ENCODE assay signal across 8 mouse cellular contexts in genomic region chr6:89235416-89236075, GRCm38 (mm10).
DNase-seq lines count a peak whose midpoint lies in the region; ATAC-seq lines count a peak whose summit lies in the region.

No protein-coding gene starts in this region.

- no peaks in the 10 kb centered on the region for H3K9me3 ChIP-seq in embryonic facial prominence, embryonic 13.5 days
- no peaks in the 10 kb centered on the region for H3K9me3 ChIP-seq in intestine, embryonic 15.5 days
- no peaks in the 10 kb centered on the region for H3K9me3 ChIP-seq in neural tube, embryonic 13.5 days

- peak overlapping the region; percentile 14 for H3K4me3 ChIP-seq in embryonic facial prominence, embryonic 13.5 days
- no peak overlapping the region for H3K4me3 ChIP-seq in intestine, embryonic 15.5 days (replicated peaks)
- no peak overlapping the region for H3K4me3 ChIP-seq in neural tube, embryonic 13.5 days

- H3K4me2 ChIP-seq in embryonic facial prominence, embryonic 13.5 days, result peak overlapping the region; percentile 52
- peak overlapping the region; percentile 43 for H3K4me2 ChIP-seq in intestine, embryonic 15.5 days (replicated peaks)
- H3K4me2 ChIP-seq in neural tube, embryonic 13.5 days, result peak overlapping the region; percentile 48

- intact Hi-C loops in heart, postnatal 14 days (cut with DNase I), result loop anchor here (5.0 kb wide), 1 partner anchor 298 kb away; no protein-coding TSS in a partner anchor

- peak overlapping the region; percentile 54; the same call in 1 of the 2 replicates for H3K9ac ChIP-seq in embryonic facial prominence, embryonic 13.5 days
- H3K9ac ChIP-seq in intestine, embryonic 15.5 days, result no peak overlapping the region
- H3K9ac ChIP-seq in neural tube, embryonic 13.5 days, result peak overlapping the region; percentile 41; the same call in 1 of the 2 replicates

- H3K27ac ChIP-seq in embryonic facial prominence, embryonic 13.5 days, result no peak overlapping the region
- H3K27ac ChIP-seq in intestine, embryonic 15.5 days, result no peak overlapping the region
- H3K27ac ChIP-seq in neural tube, embryonic 13.5 days (replicated peaks), result peak overlapping the region; percentile 81

- peaks cover 16% of the 10 kb centered on the region for H3K4me1 ChIP-seq in embryonic facial prominence, embryonic 13.5 days
- H3K4me1 ChIP-seq in intestine, embryonic 15.5 days (replicated peaks), result 0 out of 2 replicates have a peak, but pooled peaks cover 3% of the 10 kb centered on the region
- H3K4me1 ChIP-seq in neural tube, embryonic 13.5 days (replicated peaks), result peaks cover 56% of the 10 kb centered on the region

- peaks cover 20% of the 10 kb centered on the region for H3K27me3 ChIP-seq in embryonic facial prominence, embryonic 13.5 days
- H3K27me3 ChIP-seq in intestine, embryonic 15.5 days (replicated peaks), result 0 out of 2 replicates have a peak, but pooled peaks cover 6% of the 10 kb centered on the region
- peaks cover 3% of the 10 kb centered on the region; the same call in 1 of the 2 replicates for H3K27me3 ChIP-seq in neural tube, embryonic 13.5 days

- peak; percentile 21 for DNase-seq in layer of hippocampus, adult 11-12 months (ENCODE audit: low spot score)
- no peak for DNase-seq in layer of hippocampus, adult 9-10 months (ENCODE audit: low spot score)
- DNase-seq in brain, adult 2 months (ENCODE audit: low read depth, low spot score), result peak; percentile 76
- DNase-seq in B cell, adult 2 months, result no peak
- no peak for DNase-seq in heart, postnatal 14 days

- WGBS in embryonic facial prominence, embryonic 13.5 days, result 23% methylated on average over 27 of the region's 27 CpGs
- WGBS in intestine, embryonic 15.5 days, result 14% methylated on average over 27 of the region's 27 CpGs
- WGBS in neural tube, embryonic 13.5 days, result 4% methylated on average over 27 of the region's 27 CpGs

- H3K36me3 ChIP-seq in embryonic facial prominence, embryonic 13.5 days, result no peaks in the 10 kb centered on the region
- H3K36me3 ChIP-seq in intestine, embryonic 15.5 days, result no peaks in the 10 kb centered on the region
- no peaks in the 10 kb centered on the region for H3K36me3 ChIP-seq in neural tube, embryonic 13.5 days

- no peak for ATAC-seq in embryonic facial prominence, embryonic 13.5 days (ENCODE audit: insufficient number of reproducible peaks, insufficient read depth, low FRiP score, low TSS enrichment, low read depth)
- peak; percentile 34; the same call in 1 of the 2 replicates for ATAC-seq in intestine, embryonic 15.5 days
- peak; percentile 75 for ATAC-seq in neural tube, embryonic 13.5 days (ENCODE audit: low read depth)

Comparison
In these comparisons a context has a peak if more than half of its experiments do, and no peak if none do; other contexts are left out.
1. DNase-seq: peak in layer of hippocampus, adult 11-12 months (single experiment) and brain, adult 2 months (single experiment); none in layer of hippocampus, adult 9-10 months (single experiment), B cell, adult 2 months (0 of 2) and heart, postnatal 14 days (0 of 2).
2. Peak in every context shown above with its lines, with median percentiles within 50 percentile points of each other: H3K4me2 ChIP-seq.